Mouse (Mus musculus) embryo, embryonic 11.5 days (tissue): Measurements from ENCODE around the gene Vash2.
"Not testable (repeated sequence)": the region's sequence is repeated elsewhere in the genome, so short reads cannot be mapped to it uniquely, and the experiment has no call there.

Experiments used
- DNase-seq: peaks from one replicate; pipeline ENCODE4 v3.0.0-alpha.2; 2012; ENCODE audit warnings: low read depth, low spot score

The Vash2 gene

GRCm38 (mm10) chr1:190979100-190979563 lies at the start of gene Vash2:
Gene Vash2, minus strand, starts transcription at chr1:190979296.
- peak; percentile 85 for DNase-seq

- DNase-seq: peak; percentile 99
Measured at GRCm38 (mm10) chr1:191026021-191026713, 47.1 kb upstream of the Vash2 start, which contains the start of gene Flvcr1. Gene Flvcr1, minus strand, starts transcription at chr1:191026158.

- DNase-seq: peak; percentile 19
Measured at GRCm38 (mm10) chr1:191025016-191026012, 46.2 kb upstream of the Vash2 start.

- not testable (repeated sequence) for DNase-seq
Measured at GRCm38 (mm10) chr1:191023806-191024205, 44.7 kb upstream of the Vash2 start.

GRCm38 (mm10) chr1:191023140-191023539 lies 44.0 kb upstream of the Vash2 start:
- DNase-seq: no peak

GRCm38 (mm10) chr1:191021016-191021415 lies 41.9 kb upstream of the Vash2 start:
- no peak for DNase-seq

- no peak for DNase-seq
Measured at GRCm38 (mm10) chr1:191020217-191020924, 41.3 kb upstream of the Vash2 start.

GRCm38 (mm10) chr1:191019803-191020202 lies 40.7 kb upstream of the Vash2 start:
- no peak for DNase-seq

GRCm38 (mm10) chr1:191014271-191014670 lies 35.2 kb upstream of the Vash2 start:
- DNase-seq: no peak

- no peak for DNase-seq
Measured at GRCm38 (mm10) chr1:191008707-191009106, 29.6 kb upstream of the Vash2 start.

GRCm38 (mm10) chr1:191002201-191002600 lies 23.1 kb upstream of the Vash2 start:
- DNase-seq: no peak

GRCm38 (mm10) chr1:191000686-191001085 lies 21.6 kb upstream of the Vash2 start:
- no peak for DNase-seq

GRCm38 (mm10) chr1:190998027-190998426 lies 18.9 kb upstream of the Vash2 start:
- no peak for DNase-seq

- DNase-seq: no peak
Measured at GRCm38 (mm10) chr1:190996346-190996877, 17.3 kb upstream of the Vash2 start.

- DNase-seq: no peak
Measured at GRCm38 (mm10) chr1:190995548-190995947, 16.5 kb upstream of the Vash2 start.

- DNase-seq: no peak
Measured at GRCm38 (mm10) chr1:190989437-190990082, 10.5 kb upstream of the Vash2 start.

GRCm38 (mm10) chr1:190981412-190981811 lies 2.3 kb upstream of the Vash2 start:
- DNase-seq: no peak

- DNase-seq: no peak
Measured at GRCm38 (mm10) chr1:190980470-190980869, 1.4 kb upstream of the Vash2 start.

GRCm38 (mm10) chr1:190978511-190979073 lies 504 bp downstream of the Vash2 start:
- DNase-seq: peak; percentile 43

GRCm38 (mm10) chr1:190978001-190978400 lies 1.1 kb downstream of the Vash2 start:
- no peak for DNase-seq
